Mouse (Mus musculus): ENCODE data around the gene Calhm1.

Calhm1 gene

DNA sequence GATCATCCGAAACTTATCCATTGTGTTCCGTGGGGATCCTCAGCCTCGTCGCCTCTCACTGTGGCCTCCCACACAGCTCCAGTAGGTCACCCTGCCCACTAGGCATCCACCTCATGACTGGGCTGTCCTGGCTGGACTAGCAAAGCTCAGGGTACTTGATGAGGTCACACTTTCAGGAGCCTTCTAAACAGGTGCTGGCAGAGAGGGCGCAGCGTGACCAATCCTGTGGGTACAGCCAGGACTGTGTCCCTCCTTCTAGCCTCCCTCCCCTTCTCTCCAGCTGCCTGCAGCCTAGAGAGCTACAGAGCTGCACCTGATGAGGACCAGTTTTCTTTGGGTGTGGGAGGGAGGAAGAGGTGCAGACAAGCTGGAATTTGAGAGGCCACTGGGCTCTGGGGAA lies at the start of gene Calhm1:
Calhm1 (minus strand) TSS at position 101 of the 400 bp plus-strand sequence.
- DNase-seq: no peak

DNA sequence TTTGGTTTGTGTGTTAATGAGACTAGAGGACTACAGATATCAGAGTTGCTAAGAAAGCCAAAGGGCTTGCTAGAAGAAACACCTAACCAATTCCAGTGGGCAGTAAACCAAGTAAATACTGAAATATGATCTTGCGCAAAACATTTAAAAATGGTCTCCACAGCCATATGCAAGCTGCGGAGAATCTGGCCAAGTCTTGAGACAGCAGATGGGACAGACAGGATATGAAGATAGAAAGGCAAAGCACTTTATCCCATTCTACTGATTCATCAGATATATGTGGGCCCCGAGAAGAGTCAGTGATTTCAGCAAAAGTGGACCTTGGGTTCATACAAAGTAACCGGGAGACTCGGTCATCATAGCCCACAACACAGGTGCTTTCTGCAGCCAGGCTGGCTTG lies 48.1 kb upstream of the Calhm1 start:
- no peak for DNase-seq

DNA sequence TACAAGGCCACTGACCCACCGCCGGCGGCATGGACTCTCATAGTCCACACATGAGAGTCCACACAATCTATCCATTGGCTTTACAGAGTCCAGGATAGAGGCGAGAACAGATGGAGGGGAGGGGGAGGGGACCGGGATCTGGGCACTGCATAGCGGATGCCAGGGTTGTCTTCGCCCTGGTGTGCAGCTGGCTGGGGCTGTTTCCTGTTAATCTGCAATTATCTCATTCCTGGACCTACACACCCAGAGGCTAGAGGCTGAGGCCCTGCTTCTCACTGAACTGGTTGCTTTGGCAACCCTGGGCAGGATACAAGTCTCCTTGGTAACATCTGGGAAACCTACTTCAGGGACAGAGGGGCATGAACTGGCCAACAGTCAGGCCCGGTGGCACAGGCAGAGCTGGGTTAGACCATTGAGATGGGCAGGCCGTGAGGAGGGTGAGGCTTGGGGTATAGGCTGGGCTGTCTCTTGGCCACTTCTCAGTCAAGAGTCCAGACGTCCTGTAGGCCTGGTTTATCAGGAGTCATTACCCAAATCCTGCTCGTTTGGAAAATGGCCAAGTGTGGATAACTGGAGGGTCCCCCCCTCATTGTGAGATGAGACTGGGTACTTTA lies 44.6 kb upstream of the Calhm1 start:
- DNase-seq: no peak

DNA sequence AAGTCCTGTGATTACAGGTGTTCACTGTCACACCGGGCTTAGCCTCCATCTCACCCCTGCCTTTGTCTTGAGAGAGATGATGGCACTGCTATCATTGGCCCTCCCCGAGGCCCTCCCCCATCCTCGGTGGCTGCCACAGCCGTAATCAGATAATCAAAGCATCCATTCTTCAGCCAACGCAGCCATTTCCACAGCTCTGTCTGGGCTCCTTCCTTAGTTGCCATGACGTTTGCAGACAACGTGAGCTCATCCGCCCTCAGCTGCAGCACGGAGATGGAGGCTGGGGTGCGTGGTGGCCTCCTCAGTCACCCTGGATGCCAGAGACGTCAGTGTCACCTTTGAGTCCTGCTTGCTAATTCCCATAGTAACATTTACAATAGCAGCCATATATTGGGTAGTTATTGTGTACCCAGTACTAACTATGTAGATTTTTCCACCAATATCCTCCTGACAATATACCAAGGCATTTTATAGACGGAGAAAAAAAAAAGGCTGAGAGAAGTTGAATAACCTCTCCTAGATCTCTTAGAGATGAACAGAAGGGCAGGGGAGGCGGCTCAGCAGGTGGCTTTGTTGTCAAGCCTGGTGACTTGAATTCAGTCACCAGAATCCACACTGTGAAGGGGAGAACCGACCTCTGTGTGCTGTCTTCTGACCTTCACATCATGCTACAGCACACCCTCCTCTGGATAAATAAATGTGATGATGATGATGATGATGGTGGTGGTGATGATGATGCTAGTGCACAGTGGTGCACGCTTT lies 42.6 kb upstream of the Calhm1 start:
- DNase-seq: no peak

DNA sequence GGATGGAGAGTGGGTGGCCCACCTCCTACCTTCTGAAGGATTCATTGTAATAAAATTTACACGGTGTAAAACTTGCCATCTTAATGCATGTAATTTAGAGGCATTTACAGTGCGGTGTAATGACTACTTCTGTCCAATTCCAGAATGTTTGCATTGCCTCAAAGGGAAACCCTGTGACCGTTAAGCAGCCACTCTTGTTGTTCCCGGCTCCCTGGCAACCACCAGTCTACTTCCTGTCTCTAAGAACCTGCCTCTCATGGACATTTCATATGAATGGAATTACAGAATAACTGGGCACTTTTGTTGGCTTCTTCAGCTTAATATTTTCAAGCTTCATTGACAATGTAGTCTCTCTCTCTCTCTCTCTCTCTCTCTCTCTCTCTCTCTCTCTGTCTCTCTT lies 40.7 kb upstream of the Calhm1 start:
- DNase-seq: no peak

DNA sequence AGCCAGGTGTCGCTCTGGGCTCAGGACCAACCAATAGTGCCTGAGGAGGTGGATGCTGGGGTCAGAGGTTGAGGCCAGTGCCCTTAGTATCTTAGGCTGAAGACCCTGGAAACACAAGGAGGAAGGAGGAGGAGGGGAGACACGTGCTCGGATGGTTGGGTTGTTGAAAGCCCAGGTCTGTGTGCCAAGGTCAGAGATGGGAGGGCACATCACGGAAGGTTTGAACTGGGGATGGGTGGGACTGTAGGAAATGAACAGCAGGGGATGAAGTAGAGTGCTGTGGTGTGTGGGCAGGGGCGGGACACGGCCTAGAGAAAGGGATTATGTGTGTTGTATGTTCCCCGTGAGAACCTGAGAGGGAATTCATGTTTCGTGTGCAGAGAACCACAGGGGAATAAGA lies 40.2 kb upstream of the Calhm1 start:
- DNase-seq: no peak

DNA sequence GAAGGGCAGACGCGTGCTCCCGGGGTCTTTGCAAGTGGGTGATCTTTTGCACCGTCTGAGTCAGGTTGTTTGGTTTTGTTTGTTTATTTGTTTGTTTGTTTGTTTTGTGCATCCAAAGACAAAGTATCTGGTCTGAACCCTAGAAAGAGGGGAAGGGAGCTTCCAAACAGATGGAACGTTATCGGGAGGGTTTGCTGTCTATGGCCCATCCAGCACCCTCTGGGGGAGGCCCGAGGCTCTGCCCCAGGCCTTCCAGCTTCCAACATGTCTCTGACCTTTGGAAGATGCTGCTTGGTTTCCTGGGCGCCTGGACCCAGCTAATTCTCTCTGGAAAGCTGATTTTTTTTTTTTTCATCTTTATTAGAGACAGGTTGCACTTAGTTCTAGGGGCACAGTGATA lies 36.0 kb upstream of the Calhm1 start:
- DNase-seq: no peak

DNA sequence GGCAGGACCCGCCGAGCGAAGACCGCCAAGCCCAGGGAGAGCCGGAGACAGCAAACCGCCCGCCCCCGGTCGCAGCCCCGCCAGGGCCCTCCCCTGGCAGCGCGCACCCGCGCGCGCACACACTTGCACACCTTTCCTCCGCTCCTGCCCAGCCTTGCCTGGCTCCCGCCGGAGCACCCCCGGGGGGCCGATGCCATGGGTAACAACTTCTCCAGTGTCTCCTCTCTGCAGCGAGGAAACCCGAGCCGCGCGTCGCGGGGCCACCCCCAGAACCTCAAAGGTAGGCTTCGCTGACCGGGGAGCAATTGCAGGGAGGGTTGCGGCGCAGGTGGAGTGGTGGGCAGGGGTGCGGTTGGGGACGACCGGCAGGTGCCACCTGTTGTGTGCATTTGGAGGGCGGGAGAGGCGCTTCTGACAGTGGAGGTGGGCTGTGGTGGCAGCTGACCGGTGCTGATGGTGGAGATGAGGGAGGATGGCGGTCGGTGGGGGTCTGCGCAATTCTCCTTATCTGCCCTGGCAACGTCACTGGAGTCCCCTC lies 35.3 kb upstream of the Calhm1 start:
- peak; percentile 49 for DNase-seq

DNA sequence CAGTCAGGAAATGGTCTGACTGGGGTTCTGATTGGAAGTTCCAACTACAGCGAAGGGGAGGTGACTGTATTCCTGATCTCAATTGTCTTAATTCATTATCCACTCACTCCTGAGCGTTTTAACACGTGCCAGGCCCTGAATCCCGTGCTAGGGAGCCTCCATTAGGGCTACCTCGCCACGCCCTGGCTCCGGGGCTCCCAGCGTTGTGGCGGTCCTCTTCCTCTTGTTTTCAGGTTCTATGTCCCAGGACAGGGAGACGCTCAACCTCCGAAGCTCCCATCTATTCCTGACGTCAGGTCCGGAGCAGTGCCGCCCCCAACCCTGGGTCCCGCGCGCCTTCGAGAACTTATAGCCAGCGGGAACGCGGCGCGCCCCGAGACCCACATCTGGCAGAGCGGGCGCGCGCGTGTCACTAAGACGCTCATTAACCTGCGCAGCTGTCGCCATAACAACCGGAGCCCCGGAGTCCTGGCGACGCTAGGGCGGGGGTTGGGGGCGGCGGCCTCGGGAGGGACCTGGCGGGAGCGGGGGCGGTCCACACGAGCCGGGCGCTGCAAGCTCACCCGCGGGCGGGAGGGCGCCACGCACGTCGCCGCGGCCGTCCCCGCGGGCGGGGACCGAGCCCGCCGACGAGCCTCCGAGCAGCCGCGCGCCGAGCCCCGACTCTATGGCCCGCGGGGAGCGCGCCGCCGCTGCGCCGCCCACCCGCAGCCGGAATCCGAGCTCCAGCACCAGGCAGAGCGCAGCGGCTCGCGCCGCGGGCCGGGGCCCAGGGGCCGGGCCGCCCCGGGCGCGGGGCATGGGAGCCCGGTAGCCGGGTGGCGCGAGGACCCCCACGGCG lies 34.6 kb upstream of the Calhm1 start, which contains the start of gene Neurl1a:
Neurl1a (plus strand) TSS at position 390 of the 841 bp plus-strand sequence.
- peak; percentile 64 for DNase-seq

DNA sequence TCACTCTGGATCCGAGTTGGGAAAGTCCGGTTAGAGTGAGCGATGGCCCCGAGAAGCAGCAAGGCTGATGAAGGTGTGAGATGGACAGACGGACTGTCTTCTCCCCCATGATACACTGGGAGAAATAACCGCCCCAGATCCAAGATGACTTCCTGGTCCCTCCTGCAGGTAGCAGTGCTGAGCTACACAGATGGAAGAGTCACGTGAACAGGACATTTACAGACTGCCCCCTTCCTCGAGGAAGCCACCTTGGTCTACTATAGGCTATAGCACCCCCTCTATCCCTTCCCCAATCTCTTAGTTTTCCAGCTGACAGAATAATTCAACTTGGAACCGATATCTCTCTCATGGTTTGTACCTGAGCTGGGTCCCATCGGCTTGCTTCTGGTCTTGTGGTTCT lies 33.9 kb upstream of the Calhm1 start:
- DNase-seq: peak; percentile 27

DNA sequence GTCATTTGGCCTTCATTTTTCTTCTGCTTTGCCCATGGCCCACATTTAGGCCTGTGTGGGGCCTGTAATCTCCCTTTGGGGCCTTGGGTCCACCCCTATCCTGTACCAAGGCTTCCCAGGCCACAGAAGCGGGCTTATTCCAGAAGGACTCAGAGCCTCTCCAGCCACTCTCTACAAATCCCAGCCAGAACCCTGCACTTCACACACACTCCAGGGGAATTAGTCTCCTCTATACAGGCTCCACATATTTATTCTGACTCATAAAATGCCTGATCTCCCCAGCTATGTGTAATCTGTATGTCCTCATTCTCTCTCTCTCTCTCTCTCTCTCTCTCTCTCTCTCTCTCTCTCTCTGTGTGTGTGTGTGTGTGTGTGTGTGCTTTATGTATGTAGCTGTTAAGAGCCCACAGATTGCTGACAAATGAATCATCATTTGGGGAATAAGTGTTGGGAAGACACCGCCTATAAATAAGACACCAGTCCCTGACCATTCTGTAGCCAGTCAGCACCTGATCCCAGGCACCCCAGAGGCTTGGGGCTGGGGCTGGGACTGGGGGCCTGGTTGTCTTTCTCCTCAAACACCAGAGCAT lies 33.0 kb upstream of the Calhm1 start:
- no peak for DNase-seq

DNA sequence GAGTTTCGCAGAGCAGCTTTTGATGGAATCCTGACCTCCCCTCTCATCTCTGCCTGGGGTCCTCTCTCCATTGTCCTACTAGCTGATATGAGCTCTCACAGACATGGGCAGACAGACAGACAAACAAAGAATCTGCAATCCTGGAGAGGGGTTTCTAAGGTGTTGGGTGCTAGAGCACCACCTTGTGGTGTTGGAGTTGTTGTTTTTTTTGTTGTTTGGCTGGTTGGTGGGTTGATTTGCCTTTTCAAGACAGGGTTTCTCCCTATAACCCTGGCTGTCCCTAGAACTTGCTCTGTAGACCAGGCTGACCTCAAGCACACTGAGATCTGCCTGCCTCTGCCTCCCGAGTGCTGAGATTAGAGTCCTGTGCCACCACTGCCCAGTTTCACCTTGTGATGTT lies 31.4 kb upstream of the Calhm1 start:
- DNase-seq: no peak

DNA sequence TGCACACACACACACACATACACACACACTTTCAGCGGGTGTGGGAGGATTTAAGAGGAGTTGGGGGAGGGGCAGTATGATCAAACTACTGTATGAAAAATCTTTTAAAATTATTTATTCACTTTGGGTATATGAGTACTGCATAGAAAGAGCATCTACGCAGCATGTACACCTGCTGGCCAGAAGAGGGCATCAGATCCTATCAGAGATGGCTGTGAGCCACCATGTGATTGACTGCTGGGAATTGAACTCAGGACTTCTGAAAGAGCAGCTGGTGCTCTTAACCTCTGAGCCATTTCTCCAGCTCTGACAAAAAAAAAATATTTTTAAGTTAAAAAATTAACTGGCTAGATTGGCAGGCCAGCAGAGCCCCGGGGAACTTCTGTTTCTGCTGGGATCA lies 30.5 kb upstream of the Calhm1 start:
- DNase-seq: peak; percentile 19

DNA sequence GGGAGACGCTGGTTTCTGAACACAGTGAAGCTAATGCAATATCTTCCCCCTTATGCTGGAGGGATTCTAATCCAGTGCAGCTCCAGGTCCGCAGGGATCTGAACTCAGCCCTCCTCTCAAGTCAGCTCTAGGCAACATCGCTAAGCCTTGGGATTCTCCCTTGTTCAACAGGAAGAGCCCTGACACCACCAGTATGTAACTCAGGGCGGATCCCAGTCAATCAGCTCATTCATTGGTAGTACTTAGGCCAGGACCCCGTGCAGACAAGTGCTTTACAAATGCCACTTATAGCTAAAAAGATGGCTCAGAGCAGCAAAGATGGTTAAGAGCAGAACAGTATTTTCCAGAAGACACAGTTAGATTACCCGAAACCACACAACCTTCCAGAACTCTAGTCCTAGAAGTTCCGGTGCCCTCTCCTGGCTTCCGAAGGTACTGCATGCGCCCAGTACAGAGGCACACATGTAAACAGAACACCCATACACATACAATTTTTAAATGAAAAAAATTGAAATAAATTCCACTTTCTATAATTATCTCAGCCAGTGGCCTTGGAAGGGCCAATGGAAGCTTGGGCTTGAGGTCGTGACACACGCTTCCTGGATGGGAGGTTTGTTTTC lies 24.8 kb upstream of the Calhm1 start:
- DNase-seq: peak; percentile 92

DNA sequence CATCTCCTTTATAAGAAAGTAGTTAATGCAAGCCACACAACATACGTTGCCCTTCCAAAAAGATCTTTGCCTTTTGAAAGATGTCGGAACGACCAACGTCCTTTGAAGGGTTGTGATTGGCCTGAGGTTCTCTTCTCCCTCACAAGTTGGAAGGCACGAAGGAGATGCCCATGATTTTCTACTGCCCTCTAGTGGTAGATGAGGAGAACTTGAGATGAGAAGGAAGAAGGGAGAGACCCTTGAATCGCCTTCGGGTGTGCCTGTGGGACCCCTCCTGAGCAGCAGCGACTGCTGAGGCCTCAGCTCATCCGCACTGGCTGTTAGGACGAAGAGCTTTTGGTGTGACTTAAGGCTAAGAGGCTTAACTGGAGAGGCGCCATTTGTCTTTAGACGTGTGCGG lies 24.2 kb upstream of the Calhm1 start:
- peak; percentile 36 for DNase-seq

DNA sequence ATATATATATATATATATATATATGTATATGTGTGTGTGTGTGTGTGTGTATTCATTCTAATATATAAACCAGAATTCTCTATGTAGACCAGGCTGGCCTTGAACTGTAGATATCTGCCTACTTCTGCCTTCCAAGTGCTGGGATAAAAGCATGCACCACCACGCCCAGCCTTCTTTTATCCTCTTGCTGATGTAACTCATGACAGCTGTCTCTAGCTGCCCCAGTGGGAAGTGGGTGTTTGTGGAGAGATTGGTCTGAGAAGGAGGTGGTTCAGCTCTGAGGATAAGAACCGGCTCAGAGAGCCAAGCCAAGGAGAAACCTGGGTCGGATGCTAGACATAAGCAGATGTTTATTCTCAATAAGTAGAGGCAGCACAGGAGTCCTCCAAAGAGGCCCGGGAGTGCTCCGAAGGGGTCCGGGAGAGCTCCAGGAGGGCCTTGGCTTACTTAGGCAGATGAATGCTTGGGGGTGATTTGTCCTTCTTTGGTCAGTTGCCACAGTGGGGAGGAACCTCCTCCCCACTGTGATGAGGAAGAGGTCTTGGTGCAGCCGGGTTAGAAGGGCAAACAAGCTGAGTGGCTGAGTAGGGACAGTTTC lies 23.7 kb upstream of the Calhm1 start:
- DNase-seq: no peak

DNA sequence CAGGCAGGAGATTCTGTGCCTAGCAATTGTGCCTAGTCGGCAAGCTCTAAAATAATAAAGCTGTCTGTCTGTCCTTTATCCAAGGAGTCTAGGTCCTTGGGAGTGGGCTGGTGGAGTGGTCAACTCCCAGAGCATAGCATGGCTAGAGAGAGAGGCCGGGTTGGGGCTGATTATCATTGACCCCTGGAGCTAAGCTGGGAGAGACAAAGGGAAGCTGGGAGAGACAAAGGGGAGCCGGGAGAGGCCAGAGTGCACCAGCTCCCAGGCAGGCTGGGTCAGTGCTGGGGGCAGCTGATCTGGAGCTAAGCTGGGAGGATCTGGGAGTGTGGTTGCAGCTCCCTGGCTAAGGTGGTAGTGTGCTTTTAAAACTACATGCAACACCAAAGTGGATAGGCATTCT lies 22.7 kb upstream of the Calhm1 start:
- DNase-seq: no peak

DNA sequence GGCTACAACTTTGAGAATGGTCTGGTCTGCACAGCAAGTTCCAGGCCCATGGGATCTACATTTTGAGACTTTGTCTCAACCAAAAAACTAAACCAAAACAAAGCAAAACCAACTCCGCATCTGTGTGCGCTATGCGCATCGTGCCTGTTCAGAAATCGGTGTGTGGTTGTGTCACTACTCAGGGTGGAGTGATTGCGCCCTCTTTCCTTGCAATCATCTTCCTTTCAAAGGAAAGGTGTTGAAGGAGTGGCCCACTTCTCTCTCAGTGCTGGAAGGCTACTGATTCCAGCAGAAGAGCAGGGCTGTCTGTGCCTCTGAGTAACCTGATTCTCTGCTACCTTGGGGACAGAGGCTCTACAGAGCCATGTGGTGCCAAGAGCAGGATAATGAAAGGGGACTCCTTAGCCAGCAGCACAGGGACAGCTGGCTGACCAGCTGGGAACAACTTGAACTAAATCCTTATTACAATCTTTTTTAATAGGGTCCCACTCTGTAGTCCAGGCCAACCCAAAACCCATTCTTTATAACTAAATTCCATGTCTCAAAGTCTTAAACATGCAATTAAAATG lies 19.2 kb upstream of the Calhm1 start:
- DNase-seq: no peak

DNA sequence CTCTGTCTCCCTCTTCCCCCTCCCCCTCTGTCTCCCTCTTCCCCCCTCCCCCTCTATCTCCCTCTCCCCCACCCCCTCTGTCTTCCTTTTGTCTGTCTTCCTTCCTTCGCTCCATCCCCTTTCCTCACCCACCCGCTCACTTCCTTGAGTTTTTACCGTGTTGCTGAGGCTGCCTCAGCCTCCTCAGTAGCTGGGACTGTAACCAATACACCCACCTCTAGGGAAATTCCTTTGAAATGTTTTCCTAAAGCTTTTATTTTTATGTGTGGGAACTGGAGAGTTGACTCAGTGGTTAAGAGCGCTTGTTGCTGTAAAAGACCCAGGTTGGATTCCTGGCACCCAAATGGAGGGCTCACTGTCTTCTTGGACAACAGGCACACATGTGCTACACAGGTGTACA lies 17.6 kb upstream of the Calhm1 start:
- DNase-seq: no peak

DNA sequence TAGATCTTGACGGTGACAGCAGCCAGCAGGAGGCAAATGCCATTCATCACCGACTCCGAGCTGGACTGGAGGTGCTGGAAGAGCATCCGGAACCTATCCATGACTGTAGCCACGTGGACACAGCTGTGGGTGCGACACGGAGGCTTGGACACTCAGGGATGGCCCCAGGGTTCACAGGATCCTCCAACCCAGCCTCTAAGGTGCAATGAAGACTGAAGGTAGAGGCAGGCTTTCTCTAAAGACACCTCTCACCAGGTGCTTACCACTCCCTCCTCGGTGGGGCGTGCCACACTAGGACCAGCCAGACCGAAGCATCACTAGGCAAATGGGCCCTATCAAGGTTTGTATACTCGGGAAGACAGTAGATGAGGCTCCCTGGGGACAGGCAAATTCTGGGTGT lies 13.6 kb upstream of the Calhm1 start, which contains the start of gene Calhm3:
Calhm3 (minus strand) TSS at position 101 of the 400 bp plus-strand sequence.
- DNase-seq: no peak

DNA sequence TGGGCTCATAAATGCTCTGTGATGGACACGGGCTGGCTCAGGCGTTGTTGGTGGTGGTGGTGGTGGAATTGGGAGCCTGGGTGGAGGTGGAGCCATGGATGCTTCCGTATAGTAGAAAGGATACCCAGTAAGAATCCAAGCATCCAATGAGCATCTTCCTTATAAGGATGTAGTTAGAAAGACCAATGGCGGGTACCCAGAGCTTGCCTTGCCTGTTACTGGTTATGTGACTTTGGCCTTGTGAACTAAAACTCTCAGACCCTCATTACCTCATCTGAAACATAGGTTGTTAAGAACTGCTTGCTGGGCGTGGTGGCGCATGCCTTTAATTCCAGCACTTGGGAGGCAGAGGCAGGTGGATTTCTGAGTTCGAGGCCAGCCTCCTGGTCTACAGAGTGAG lies 9.7 kb upstream of the Calhm1 start:
- no peak for DNase-seq

DNA sequence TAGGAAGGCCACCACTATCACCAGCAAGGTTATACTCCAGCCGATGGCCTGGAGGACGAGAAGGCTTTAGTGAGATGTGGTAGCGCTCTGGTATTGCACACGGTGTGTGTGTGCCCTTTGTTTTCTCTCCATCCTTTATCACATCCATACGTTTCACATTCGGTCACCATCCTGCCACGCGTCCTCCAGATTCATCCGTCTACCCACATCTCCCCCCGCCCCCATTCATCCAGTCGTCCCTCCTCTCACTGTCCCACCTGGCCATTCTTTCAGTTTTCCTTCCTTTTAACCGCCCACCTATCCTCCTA lies 8.0 kb upstream of the Calhm1 start:
- DNase-seq: no peak

Measured in thymus, postnatal 4 days (tissue).